Mouse (Mus musculus) olfactory bulb, adult 2 months (tissue): ENCODE results near the gene Cltrn.

Experiments
- CTCF ChIP-seq: fragments of 200-500 bp; IDR thresholded peaks from 2 replicates; pipeline ENCODE4 v1.5.1; 2012; ENCODE audit warnings: low read depth, mild to moderate bottlenecking, low read length, moderate library complexity; ENCODE audit not compliant: insufficient read depth
- POLR2A ChIP-seq: fragments of 200-500 bp; IDR thresholded peaks from 2 replicates; pipeline ENCODE4 v1.6.1; 2012; ENCODE audit warnings: mild to moderate bottlenecking, low read depth, low read length, moderate library complexity; ENCODE audit not compliant: insufficient read depth

GRCm38 (mm10) chrX:164092300-164093169 lies 3.9 kb downstream of the Cltrn start:
- TF ChIP-seq POLR2A (no peak), CTCF (no peak)
